Mouse (Mus musculus): ENCODE measurements around the gene Fstl3.

Gene Fstl3

DNA sequence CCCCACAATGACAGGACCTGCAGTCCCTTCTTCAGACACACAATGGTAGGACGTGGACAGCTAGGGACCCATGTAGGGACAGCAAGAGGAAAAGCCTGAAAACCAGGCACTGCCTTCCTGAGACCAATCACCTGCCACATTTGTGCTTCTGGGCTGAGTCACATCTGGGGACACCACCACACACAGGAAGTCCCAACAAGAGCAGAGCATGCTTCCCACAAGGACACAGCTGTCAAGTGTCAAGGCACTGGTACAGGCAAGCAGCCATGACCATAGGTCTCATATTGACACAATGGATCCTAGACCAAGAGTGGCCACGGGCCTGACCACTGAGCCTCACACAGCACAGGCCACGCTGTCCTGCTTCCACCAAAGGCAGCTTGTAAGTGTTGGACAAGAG lies 14.2 kb upstream of the Fstl3 start:
- no peak for DNase-seq (ENCODE audit: low spot score)

DNA sequence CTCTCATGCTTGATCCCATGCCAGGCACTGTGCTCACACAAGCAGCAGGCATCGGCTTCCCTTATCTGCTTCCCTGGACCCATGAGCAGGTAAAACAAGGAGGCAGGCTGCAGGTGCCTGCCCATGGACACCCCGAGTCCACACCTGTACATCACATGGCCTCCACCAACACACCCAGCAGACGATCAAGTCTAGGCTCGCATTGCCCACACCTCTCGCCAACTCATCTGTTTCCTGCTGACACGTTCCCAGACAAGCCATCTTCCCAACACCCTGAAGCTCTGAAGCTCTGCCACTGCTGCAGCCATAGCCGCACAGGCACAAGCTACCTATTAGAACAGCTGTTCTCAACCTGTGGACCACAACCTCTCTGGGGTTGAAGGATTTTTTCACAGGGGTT lies 12.8 kb upstream of the Fstl3 start:
- DNase-seq (ENCODE audit: low spot score), result no peak

DNA sequence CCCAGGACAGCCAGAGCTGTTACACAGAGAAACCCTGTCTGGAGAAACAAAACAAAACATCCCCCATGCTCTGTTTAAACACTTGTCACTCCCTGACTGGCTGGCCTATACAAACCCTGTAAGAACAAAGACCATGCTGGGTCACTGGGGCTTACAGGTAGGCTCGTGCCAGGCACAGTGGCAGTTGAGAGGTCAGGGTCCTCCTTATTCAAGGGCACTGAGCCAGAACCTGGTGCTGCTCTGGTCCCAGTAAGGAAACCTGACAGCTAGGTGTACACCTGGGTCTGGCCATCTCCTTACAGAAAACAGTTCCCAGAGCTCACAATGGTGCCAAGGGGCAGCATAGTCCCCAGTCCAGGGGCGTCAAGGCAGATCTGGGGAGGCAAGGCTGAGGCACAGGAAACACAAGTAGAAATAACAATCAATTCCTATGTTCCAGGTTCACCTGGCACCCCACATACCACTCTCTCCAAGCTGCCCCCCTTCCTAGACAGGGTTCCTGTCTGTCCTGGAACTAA lies 11.8 kb upstream of the Fstl3 start:
- DNase-seq (ENCODE audit: low spot score), result no peak

DNA sequence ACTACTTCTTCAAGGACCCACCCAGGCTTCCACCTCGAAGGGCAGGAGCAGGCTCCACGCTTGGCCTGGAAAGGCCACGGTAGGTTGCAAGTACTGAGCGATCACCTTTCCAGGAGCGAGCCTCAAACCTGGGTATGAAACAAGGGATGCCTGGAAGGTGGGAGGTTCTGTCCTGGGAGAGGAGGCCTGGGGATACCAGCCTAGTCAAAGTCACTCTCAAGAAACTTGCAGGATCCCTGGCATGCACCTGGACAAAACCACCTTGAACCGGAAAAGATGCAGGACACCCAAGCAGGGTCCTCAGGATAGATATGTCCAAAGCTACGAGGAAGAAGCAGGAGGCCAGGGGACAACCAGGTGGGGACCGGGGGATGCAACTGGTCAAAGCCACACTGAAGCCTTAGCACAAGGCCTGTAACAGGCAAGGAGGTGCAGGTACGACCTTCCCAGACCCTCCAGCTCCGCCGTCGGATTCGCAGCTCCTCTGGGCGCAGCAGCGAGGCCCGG lies 11.0 kb upstream of the Fstl3 start:
- no peak for DNase-seq (ENCODE audit: low spot score)

- peak; percentile 99 for DNase-seq (ENCODE audit: low spot score)
Measured at GRCm38 (mm10) chr10:79766508-79767325, 10.4 kb upstream of the Fstl3 start, which contains the start of gene Rnf126. TSS of gene Rnf126 (minus strand) at chr10:79766952.

DNA sequence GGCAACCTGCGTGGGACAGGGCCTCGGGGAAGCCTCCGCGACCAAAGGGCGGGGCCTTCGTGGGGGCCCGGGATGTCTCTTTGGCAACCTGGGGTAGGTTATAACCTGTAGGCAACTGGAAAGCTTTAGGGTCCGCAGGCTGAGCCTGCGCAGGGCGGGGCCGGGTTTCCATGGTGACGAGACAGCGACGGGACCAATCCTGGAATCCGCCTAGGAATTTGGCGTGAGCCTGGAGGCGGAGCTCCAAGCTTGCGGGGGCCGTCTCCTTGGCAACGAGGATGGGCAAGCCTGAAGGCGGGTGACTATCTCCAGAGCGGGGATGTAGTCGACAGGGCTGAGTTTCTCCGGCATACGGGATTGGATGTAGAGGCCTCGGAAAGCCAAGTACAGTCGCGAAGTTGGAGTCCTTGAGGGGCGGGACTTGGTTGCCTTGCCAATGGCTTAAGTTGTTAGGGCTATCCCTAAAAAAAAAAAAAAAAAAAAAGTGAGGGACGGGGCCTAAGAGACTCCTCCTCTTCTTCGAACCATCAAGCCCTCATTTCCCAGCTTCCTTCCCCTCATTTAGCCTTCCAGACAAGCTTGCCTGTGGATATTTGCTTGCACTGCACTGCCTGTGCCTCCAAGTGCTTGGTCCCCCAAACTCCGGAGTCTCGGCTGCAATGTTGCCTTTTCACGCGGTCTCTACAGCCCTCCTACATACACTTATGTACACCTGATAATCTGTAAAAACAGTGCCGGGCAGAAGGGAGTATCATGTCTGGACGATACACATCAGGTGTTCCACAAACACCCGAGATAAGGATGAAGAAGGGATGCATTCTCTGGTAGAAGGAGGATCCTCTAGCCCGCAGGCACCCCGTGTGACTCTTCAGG lies 9.5 kb upstream of the Fstl3 start:
- peak; percentile 95 for DNase-seq (ENCODE audit: low spot score)

DNA sequence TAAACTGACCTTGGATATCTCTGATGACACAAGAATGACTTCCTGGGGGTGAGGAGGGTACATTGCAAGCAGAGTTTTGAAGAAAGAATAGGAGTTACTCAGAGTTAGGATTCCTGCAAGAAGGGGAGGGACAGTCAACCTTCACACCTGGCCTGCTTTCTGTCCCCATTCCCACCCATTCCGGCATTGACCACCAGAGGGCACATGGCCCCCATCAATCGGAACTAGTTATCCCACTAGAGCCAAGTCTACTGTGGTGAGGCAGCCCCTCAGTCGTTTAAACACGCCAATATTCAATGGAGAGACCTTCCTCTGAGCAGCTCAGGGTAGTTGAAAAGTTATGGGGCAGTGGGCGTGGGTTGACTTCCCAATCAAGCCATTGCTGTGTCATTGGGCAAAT lies 8.7 kb upstream of the Fstl3 start:
- DNase-seq (ENCODE audit: low spot score), result peak; percentile 53

- no peak for DNase-seq (ENCODE audit: low spot score)
Measured at GRCm38 (mm10) chr10:79769329-79769728, 7.7 kb upstream of the Fstl3 start.

- no peak for DNase-seq (ENCODE audit: low spot score)
Measured at GRCm38 (mm10) chr10:79772320-79772719, 4.8 kb upstream of the Fstl3 start.

DNA sequence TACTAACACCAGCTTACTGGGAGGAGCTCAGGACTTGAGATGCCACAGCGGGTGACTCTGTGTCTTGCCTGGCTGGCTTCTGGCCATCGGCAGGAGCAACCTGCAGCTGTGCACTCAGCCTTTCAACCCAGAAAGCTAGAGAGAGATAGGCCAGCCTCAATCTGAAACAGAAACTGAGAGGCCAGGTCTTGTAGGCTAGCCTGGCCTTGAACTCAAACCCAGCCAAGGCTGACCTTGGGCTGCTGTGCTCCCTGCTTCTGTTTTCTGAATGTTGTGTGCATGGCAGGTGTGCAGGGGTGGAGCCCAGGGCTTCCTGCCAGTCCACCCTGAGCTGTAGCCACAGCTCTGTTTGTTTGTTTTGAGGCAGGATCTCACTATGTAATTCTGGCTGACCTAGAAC lies 3.9 kb upstream of the Fstl3 start:
- DNase-seq (ENCODE audit: low spot score), result no peak

DNA sequence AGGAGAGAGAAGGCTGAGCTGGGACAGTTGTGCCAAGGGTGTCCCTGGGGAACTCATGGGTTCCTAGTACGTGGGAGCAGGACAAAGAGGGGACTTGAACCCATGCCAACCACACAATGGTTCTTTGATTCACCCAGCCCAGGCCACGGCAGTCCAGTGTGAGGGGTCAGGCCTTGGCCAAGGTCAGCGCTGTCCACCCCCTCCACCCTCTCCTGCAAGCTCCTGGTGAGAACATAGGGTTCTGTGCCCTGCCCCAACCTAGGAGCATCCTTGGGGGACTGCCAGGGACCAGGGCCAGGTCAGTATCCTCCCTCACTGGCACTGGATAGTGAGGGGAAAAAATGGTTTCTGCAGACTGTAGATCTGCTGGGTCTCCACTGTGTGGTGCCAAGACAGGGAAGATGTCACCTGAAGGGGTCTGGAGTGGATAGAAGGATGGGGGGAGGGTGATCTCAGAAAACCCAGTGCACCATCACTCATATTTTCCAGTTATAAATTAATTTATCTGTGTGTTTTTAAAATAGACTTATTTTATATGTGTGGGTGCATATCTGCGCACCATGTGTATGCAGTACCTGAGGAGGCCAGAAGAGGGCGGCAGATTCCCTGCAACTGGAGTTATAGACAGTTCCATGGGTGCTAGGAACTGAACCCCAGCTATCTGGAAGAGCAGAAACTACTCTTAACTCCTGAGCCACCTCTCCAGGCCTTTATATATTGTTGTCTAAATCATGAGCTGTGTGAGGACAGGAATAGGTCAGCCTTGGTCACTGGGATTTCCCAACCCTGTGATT lies 2.4 kb upstream of the Fstl3 start:
- no peak for DNase-seq (ENCODE audit: low spot score)

GRCm38 (mm10) chr10:79778006-79778405 lies 934 bp downstream of the Fstl3 start:
- no peak for DNase-seq (ENCODE audit: low spot score)

DNA sequence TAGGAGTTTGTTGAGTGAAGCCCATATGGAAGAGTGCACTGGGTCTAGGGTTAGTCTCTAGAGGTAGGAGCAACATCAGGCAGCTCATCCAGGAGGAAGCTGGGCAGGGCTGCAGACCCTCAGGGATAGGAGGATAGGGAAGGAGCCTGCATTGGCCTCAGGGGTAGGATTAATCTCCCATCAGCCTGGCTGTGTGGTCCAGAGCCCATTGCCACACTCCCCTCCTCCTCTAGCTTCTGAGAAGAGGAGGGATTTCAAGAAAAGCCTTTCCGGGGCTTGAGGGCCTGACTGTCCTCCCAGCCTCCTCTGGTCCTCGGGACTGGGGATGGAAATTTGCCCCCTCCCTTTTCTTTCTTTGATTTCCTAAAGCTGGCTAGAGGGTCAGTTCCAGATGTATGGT lies 2.1 kb downstream of the Fstl3 start:
- DNase-seq (ENCODE audit: low spot score), result no peak

- peak; percentile 96 for DNase-seq (ENCODE audit: low spot score)
Measured at GRCm38 (mm10) chr10:79779784-79780663, 3.0 kb downstream of the Fstl3 start.

- DNase-seq (ENCODE audit: low spot score), result no peak
Measured at GRCm38 (mm10) chr10:79780664-79781015, 3.6 kb downstream of the Fstl3 start.

DNA sequence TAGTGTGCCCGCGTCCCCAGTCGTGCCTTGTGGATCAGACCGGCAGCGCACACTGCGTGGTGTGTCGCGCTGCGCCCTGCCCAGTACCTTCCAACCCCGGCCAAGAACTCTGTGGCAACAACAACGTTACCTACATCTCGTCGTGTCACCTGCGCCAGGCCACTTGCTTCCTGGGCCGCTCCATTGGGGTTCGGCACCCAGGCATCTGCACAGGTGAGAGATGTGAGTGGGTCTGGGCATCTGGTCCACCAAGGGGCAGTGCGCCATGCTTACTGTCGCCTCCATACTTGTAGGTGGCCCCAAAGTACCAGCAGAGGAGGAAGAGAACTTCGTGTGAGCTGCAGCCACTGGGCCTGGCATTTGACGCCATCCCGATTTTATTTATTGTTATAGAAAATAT lies 4.1 kb downstream of the Fstl3 start:
- no peak for DNase-seq (ENCODE audit: low spot score)

DNA sequence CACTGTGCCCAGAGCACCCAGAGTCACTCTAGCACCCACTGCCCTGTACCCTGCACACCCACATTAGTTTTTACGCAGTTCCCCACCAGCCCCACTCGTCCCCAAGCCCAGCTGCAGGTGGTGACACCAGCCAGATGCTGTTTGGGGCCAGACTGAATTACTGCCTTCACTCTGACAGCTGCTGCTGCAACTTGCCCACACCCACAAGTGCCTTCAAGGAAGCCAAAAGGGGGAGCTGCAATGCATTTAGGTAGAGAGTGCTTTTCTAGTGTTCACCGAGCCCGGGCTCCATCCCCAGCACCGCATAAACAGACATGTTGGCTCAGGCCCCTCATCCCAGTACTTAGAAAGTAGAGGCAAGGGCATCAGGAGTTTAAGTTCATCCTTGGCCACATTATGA lies 4.9 kb downstream of the Fstl3 start:
- DNase-seq (ENCODE audit: low spot score), result no peak

GRCm38 (mm10) chr10:79783050-79783449 lies 6.0 kb downstream of the Fstl3 start:
- DNase-seq (ENCODE audit: low spot score), result no peak

GRCm38 (mm10) chr10:79783920-79784800 lies 7.1 kb downstream of the Fstl3 start:
- no peak for DNase-seq (ENCODE audit: low spot score)

Data from ovary, adult 18-20 months (tissue).